Mouse (Mus musculus) CD4-positive naive resting alpha-beta T cell, adult 76 days (primary cell): ENCODE results near the gene Nup153. TPM values are rescaled to one million over a fixed set of nuclear protein-coding genes. Genes with fewer than 3 reads are reported as not detected.

ENCODE experiments used
- total RNA-seq: library from RNA; stranded (reverse); gene quantifications from one replicate; pipeline ENCODE4 v1.2.4, GENCODE M21; 2023

Gene Nup153
- 476 TPM for total RNA-seq

GRCm38 (mm10) chr13:46727837-46728268 is at the start of gene Nup153:
TSS of gene Nup153 (minus strand) at chr13:46727940.

GRCm38 (mm10) chr13:46669048-46669619 is 58.6 kb downstream of the Nup153 start, which contains the start of gene Fam8a1:
TSS of gene Fam8a1 (plus strand) at chr13:46669522.

Other genes with a start within 250 kb of the Nup153 start
- 3.1 TPM for gene Cap2, start 226.1 kb downstream of the Nup153 start, total RNA-seq
- gene Fam8a1, start 58.4 kb downstream of the Nup153 start, total RNA-seq = 34.6 TPM
- 2.9 TPM for gene Kif13a, start 201.9 kb upstream of the Nup153 start, total RNA-seq